Mouse (Mus musculus): ENCODE measurements at regions not wholly inside any gene's neighbourhood (a gene's known extent, or its start where the extent isn't known, plus 50 kb on each side); places are given as distances from the start of the nearest gene placed in this dataset.
"Not testable (repeated sequence)": the region's sequence is repeated elsewhere in the genome, so short reads cannot be mapped to it uniquely, and the experiment has no call there.

DNA sequence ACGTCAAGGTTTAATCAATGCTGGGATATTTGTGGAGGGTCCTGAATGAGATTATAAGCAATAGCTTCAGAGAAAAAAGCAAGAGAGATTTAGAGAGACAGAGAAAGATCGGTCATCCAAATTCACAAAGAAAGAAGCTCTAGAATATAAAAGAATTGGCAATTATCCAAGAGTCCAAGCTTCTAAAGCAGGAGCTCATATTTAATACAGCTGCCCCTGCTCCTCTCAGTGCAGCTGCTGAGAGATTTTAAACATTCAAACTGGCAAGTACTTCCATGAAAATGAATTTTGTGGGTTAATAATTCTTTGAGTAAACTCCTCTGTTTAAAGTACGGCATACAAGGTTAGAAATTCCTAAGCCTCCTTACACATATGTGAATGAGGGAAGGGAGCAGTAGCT lies 610.8 kb upstream of the Zfp960 start:
- Histone ChIP-seq H3K9me3 (replicated peaks; ENCODE audit: control insufficient read depth, low read length) (no peaks in the 10 kb centered on the region), H3K4me2 (ENCODE audit: low read depth, low read length) (no peak overlapping the region), H3K27ac (replicated peaks; ENCODE audit: low read depth, low read length) (no peak overlapping the region), H3K4me3 (ENCODE audit: low read depth, low read length) (no peak overlapping the region), H3K4me1 (ENCODE audit: control insufficient read depth, insufficient read depth, low read length) (no peaks in the 10 kb centered on the region), H3K36me3 (replicated peaks; ENCODE audit: control insufficient read depth, insufficient read depth, low read depth, low read length) (no peaks in the 10 kb centered on the region), H3K27me3 (ENCODE audit: control insufficient read depth, insufficient read depth, low read length) (no peaks in the 10 kb centered on the region), H3K9ac (replicated peaks; ENCODE audit: low read length) (no peak overlapping the region)
- ATAC-seq (replicated peaks; ENCODE audit: insufficient number of reproducible peaks, low FRiP score, low TSS enrichment, low read depth) (no peak), DNase-seq (ENCODE audit: low spot score) (no peak)
- WGBS: 65% methylated on average over 3 of the region's 3 CpGs

DNA sequence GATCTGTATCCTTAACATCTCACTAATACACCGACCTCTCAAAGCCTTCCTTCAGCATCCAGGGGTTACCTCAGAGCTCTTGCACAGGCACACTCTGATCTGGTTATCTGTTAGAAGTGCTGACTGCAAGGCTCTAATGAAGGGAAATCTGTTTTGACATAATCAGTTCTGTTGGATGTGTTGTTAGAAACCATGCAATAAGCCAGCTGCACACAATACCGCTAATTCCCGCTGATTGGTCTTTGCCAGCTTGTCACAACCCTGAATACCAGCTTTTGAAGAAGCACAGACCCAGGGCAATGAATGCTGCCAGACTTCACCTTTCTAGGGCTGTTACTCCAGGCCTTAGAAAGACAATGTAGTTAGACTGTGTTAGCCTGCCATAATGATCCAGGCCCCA lies 613.7 kb upstream of the Rgmb start:
- Histone ChIP-seq H3K36me3 (replicated peaks; ENCODE audit: control insufficient read depth, insufficient read depth, low read depth, low read length) (no peaks in the 10 kb centered on the region), H3K9ac (replicated peaks; ENCODE audit: low read length) (no peak overlapping the region), H3K27ac (replicated peaks; ENCODE audit: low read depth, low read length) (no peak overlapping the region), H3K4me3 (ENCODE audit: low read depth, low read length) (no peak overlapping the region), H3K4me2 (ENCODE audit: low read depth, low read length) (no peak overlapping the region), H3K27me3 (ENCODE audit: control insufficient read depth, insufficient read depth, low read length) (no peaks in the 10 kb centered on the region), H3K4me1 (ENCODE audit: control insufficient read depth, insufficient read depth, low read length) (no peaks in the 10 kb centered on the region), H3K9me3 (replicated peaks; ENCODE audit: control insufficient read depth, low read length) (no peaks in the 10 kb centered on the region)
- WGBS: 65% methylated on average over 3 of the region's 3 CpGs
- DNase-seq (ENCODE audit: low spot score) (peak; percentile 30), ATAC-seq (replicated peaks; ENCODE audit: insufficient number of reproducible peaks, low FRiP score, low TSS enrichment, low read depth) (no peak)

- DNase-seq (ENCODE audit: low spot score) (no peak), ATAC-seq (replicated peaks; ENCODE audit: insufficient number of reproducible peaks, low FRiP score, low TSS enrichment, low read depth) (no peak)
- Histone ChIP-seq H3K4me3 (ENCODE audit: low read depth, low read length) (no peak overlapping the region), H3K9ac (replicated peaks; ENCODE audit: low read length) (no peak overlapping the region), H3K4me2 (ENCODE audit: low read depth, low read length) (no peak overlapping the region), H3K36me3 (replicated peaks; ENCODE audit: control insufficient read depth, insufficient read depth, low read depth, low read length) (no peaks in the 10 kb centered on the region), H3K27me3 (ENCODE audit: control insufficient read depth, insufficient read depth, low read length) (no peaks in the 10 kb centered on the region), H3K9me3 (replicated peaks; ENCODE audit: control insufficient read depth, low read length) (no peaks in the 10 kb centered on the region), H3K27ac (replicated peaks; ENCODE audit: low read depth, low read length) (no peak overlapping the region), H3K4me1 (ENCODE audit: control insufficient read depth, insufficient read depth, low read length) (no peaks in the 10 kb centered on the region)
Observed at GRCm38 (mm10) chr17:16395193-16395612, 564.4 kb upstream of the Rgmb start.

GRCm38 (mm10) chr17:16374855-16375221 lies 544.0 kb upstream of the Rgmb start:
- not testable (repeated sequence) for H3K4me2 ChIP-seq (ENCODE audit: low read depth, low read length); ATAC-seq (replicated peaks; ENCODE audit: insufficient number of reproducible peaks, low FRiP score, low TSS enrichment, low read depth); H3K9me3 ChIP-seq (replicated peaks; ENCODE audit: control insufficient read depth, low read length); DNase-seq (ENCODE audit: low spot score); H3K4me1 ChIP-seq (ENCODE audit: control insufficient read depth, insufficient read depth, low read length); H3K4me3 ChIP-seq (ENCODE audit: low read depth, low read length); H3K9ac ChIP-seq (replicated peaks; ENCODE audit: low read length); H3K36me3 ChIP-seq (replicated peaks; ENCODE audit: control insufficient read depth, insufficient read depth, low read depth, low read length); H3K27me3 ChIP-seq (ENCODE audit: control insufficient read depth, insufficient read depth, low read length); H3K27ac ChIP-seq (replicated peaks; ENCODE audit: low read depth, low read length)
- whole genome bisulfite sequencing: 100% methylated on average over 2 of the region's 2 CpGs

GRCm38 (mm10) chr17:16374119-16374854 lies 543.4 kb upstream of the Rgmb start:
- not testable (repeated sequence) for H3K4me1 ChIP-seq (ENCODE audit: control insufficient read depth, insufficient read depth, low read length); H3K27ac ChIP-seq (replicated peaks; ENCODE audit: low read depth, low read length); H3K4me2 ChIP-seq (ENCODE audit: low read depth, low read length); DNase-seq (ENCODE audit: low spot score); H3K9me3 ChIP-seq (replicated peaks; ENCODE audit: control insufficient read depth, low read length); H3K36me3 ChIP-seq (replicated peaks; ENCODE audit: control insufficient read depth, insufficient read depth, low read depth, low read length); H3K9ac ChIP-seq (replicated peaks; ENCODE audit: low read length); H3K27me3 ChIP-seq (ENCODE audit: control insufficient read depth, insufficient read depth, low read length); H3K4me3 ChIP-seq (ENCODE audit: low read depth, low read length); ATAC-seq (replicated peaks; ENCODE audit: insufficient number of reproducible peaks, low FRiP score, low TSS enrichment, low read depth)
- 78% methylated on average over 5 of the region's 5 CpGs for WGBS

- no peaks in the 10 kb centered on the region for H3K36me3 ChIP-seq (replicated peaks; ENCODE audit: control insufficient read depth, insufficient read depth, low read depth, low read length)
- ATAC-seq (replicated peaks; ENCODE audit: insufficient number of reproducible peaks, low FRiP score, low TSS enrichment, low read depth) (no peak), DNase-seq (ENCODE audit: low spot score) (no peak)
- H3K4me1 ChIP-seq (ENCODE audit: control insufficient read depth, insufficient read depth, low read length): no peaks in the 10 kb centered on the region
- H3K27ac ChIP-seq (replicated peaks; ENCODE audit: low read depth, low read length): no peak overlapping the region
- H3K9me3 ChIP-seq (replicated peaks; ENCODE audit: control insufficient read depth, low read length): no peaks in the 10 kb centered on the region
- no peak overlapping the region for H3K4me3 ChIP-seq (ENCODE audit: low read depth, low read length)
- no peak overlapping the region for H3K4me2 ChIP-seq (ENCODE audit: low read depth, low read length)
- no peak overlapping the region for H3K9ac ChIP-seq (replicated peaks; ENCODE audit: low read length)
- no peaks in the 10 kb centered on the region for H3K27me3 ChIP-seq (ENCODE audit: control insufficient read depth, insufficient read depth, low read length)
- 70% methylated on average over 1 of the region's 1 CpGs for WGBS
Observed at GRCm38 (mm10) chr17:16372976-16373375, 542.1 kb upstream of the Rgmb start.

GRCm38 (mm10) chr17:16344061-16344460 lies 513.2 kb upstream of the Rgmb start:
- Histone ChIP-seq H3K27me3 (ENCODE audit: control insufficient read depth, insufficient read depth, low read length) (no peaks in the 10 kb centered on the region), H3K9me3 (replicated peaks; ENCODE audit: control insufficient read depth, low read length) (no peaks in the 10 kb centered on the region), H3K4me2 (ENCODE audit: low read depth, low read length) (no peak overlapping the region), H3K9ac (replicated peaks; ENCODE audit: low read length) (no peak overlapping the region), H3K36me3 (replicated peaks; ENCODE audit: control insufficient read depth, insufficient read depth, low read depth, low read length) (no peaks in the 10 kb centered on the region), H3K4me1 (ENCODE audit: control insufficient read depth, insufficient read depth, low read length) (no peaks in the 10 kb centered on the region), H3K27ac (replicated peaks; ENCODE audit: low read depth, low read length) (no peak overlapping the region), H3K4me3 (ENCODE audit: low read depth, low read length) (no peak overlapping the region)
- ATAC-seq (replicated peaks; ENCODE audit: insufficient number of reproducible peaks, low FRiP score, low TSS enrichment, low read depth): no peak
- peak; percentile 2 for DNase-seq (ENCODE audit: low spot score)
- WGBS: 52% methylated on average over 2 of the region's 2 CpGs

DNA sequence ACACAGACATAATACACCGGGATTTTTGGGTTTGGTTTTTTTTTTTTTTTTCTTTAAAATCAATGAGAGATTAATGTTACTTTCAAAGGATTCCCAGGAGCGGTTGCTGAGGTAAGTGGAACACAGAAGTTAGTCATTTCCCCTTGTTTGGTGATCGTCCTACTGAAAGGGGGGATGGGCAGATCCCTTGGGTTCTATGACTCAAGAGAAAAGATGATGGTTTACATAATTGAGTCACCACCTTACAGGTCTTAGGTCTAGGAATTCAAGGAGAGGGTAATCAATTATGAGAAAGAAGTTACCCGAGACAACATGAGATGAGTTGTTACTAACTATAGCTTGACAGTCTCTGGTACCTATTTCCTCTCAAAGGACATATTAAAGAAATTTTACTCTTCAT lies 511.9 kb upstream of the Rgmb start:
- Histone ChIP-seq H3K27ac (replicated peaks; ENCODE audit: low read depth, low read length) (no peak overlapping the region), H3K9ac (replicated peaks; ENCODE audit: low read length) (no peak overlapping the region), H3K27me3 (ENCODE audit: control insufficient read depth, insufficient read depth, low read length) (no peaks in the 10 kb centered on the region), H3K36me3 (replicated peaks; ENCODE audit: control insufficient read depth, insufficient read depth, low read depth, low read length) (no peaks in the 10 kb centered on the region), H3K9me3 (replicated peaks; ENCODE audit: control insufficient read depth, low read length) (no peaks in the 10 kb centered on the region), H3K4me2 (ENCODE audit: low read depth, low read length) (no peak overlapping the region), H3K4me1 (ENCODE audit: control insufficient read depth, insufficient read depth, low read length) (no peaks in the 10 kb centered on the region), H3K4me3 (ENCODE audit: low read depth, low read length) (no peak overlapping the region)
- WGBS: 72% methylated on average over 4 of the region's 4 CpGs
- no peak for DNase-seq (ENCODE audit: low spot score)
- ATAC-seq (replicated peaks; ENCODE audit: insufficient number of reproducible peaks, low FRiP score, low TSS enrichment, low read depth): no peak
